Mouse (Mus musculus) left cerebral cortex, adult 11 months (tissue): ENCODE data around the gene Tmprss12.
"Not testable (repeated sequence)": the region's sequence is repeated elsewhere in the genome, so short reads cannot be mapped to it uniquely, and the experiment has no call there.

ENCODE experiments used
- DNase-seq: peaks from one replicate; pipeline ENCODE4 v3.0.0; 2022; ENCODE audit warnings: low spot score

Tmprss12 gene

DNA sequence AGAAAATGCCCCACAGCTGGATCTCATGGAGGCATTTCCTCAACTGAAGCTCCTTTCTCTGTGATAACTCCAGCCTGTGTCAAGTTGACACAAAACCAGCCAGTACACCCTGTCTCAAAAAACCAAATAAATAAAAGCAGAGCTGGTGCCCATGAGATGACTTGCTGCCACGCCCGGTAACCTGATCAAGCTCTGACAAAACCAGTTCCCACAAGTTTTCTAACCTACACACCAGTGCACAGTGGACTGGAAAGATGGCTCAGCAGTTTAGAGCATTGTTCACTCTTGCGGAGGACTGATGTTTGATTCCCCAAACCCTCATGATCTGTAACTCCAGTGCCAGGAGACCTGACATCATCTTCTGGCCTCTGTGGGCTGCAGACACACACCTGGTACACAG lies 44.6 kb downstream of the Tmprss12 start:
- no peak for DNase-seq

DNA sequence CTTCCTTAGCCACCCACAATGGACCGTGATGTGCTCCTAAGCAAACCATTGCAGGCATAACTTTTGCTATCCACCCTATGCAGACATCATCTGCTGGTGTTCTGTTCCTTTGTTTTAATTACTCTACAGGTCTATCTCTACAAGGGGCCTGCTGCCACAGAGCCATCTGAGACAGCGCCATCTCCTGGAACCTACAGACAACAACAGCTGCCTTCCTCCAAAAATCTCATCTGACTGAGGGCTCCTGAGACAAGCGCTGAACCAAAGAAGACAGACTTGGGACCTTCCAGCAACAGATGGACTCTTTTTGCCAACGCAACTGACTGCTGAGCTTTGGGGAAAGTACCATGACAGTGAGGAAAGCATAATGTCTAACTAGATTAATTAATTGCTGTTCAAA lies 47.5 kb downstream of the Tmprss12 start:
- not testable (repeated sequence) for DNase-seq

DNA sequence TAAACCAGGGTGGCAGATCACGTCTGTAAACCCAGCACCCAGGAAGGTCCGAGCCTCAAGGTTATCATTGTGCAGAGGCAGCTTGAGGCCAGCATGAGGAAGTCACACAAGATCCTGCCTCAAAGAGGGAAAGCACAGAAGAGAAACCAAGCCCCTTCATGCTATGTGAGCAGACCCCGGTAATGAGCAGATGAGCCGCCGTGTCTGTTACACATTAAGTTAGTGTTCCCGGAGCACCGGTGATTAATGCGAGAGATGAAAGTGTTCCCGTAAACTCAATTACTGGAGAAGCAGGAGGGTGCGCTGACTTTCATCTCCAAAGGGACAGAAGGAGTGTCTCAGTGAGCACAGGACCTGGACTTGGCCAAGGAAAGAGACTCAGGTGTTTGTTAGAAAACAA lies 48.7 kb downstream of the Tmprss12 start:
- not testable (repeated sequence) for DNase-seq

DNA sequence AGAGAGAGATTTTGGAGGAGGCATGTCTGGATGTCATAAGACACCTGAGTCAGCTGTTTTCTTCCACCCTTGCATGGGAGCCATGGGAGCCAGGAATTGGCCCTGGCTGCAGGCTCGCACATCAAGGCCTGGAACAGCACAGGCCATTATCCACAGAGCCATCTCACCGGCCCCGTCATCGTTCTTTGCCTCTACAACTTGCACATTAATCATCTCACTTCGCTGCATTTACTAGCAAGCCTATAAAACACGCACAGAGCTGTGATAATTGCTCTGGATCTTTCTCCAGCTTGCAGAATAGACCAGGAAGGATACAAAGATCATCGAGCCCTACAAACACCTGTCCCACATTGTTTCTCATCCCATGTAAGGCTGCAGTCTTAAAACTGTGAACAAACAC lies 50.1 kb downstream of the Tmprss12 start:
- no peak for DNase-seq

DNA sequence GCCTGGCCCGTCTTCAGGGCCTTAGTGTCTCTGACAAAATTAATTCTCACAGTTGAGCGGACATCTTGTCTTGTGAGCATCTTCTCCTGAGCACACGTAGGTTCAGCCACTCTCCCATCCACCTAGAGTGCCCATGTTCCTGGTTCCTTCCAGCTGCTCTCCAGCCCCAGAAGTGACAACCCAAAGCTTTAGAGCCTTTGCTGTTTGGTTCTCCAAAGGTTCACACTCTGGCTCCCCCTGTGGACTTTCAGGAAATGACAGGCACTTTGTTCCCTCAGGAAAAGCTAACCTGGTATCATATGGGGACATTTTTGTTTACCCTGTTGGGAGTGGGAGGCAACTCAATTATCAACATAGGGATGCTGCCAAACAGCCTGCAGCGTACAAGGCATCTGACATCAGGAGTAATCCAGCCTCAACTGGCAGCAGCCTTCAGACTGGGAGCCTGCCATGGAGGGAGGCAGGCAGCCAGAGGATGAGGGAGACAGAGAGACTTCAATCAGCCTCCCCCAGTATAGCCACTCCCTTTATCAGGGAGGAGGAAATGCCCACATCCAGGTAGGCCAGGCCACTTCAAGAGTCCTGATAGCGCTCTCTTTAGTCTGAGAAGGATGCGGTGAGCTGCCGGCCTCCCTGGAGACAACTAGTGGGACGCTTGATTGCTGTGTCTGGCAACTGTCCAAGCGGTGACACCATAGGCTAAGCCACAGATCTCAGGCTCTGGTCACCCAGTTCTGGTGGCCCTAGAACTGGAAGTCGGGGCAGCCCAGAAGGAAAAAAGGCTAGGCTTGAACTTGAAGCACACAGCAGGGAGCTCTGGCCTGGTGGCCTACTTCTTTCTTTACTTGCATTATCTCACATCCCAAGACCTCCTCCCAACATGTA lies 51.7 kb downstream of the Tmprss12 start:
- DNase-seq: not testable (repeated sequence)

DNA sequence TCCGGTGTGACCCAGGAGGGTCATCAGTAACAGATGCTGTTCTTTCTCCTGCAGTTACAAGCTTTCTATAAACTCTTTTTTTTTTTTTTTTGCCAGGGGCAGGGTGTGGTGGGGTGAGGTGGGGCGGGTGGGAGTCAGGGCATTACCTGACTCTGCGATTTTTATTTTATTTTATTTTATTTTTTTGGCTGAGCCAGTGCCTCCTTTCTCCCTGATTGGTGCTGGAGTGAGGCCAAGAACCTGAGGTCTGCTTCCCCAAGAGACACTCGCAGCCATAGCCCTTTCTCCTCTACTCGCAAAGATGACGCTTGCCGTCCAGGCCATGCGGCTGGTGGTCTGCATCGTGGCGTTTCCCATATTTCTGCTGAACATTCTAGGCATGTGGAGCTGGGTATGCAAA lies 54.0 kb downstream of the Tmprss12 start, which contains the start of gene Mettl7a3:
Gene Mettl7a3, plus strand, starts transcription at position 301 of the 400 bp plus-strand sequence.
- no peak for DNase-seq

DNA sequence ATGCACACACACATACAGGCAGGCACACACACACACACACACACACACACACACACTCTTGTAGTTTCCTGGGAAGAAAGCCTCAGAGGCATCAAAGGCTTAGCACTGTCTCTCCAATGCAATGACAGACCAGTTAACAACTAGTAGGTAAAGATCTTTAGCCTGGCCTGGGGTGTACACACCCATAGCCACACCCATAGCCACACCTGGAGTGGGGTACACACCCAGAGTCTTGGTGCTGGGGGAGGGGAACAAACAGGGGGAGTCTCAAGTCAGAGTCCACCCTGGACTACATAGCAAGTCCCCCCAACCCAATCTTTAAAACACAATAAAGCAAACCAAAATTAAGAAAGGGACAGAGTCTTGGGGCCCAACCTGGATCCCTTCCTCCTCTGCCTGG lies 56.7 kb downstream of the Tmprss12 start:
- not testable (repeated sequence) for DNase-seq

DNA sequence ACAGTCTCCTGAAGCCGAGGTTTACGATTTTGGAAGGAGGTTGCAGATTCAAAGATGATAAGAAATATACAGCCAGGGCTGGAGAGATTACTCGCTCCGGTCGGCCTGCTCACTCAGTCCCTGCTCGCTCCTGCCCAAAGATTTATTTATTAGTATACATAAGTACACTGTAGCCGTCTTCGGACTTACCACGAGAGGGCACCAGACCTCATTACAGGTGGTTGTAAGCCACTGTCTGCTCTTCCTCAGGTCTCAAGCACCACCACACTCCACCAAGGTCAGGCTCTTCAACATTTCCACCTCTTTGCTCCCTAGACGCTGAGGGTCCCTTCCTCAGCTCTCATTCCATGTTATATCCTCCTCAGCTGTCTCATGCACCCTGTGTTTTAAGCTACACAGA lies 57.2 kb downstream of the Tmprss12 start:
- DNase-seq: not testable (repeated sequence)

DNA sequence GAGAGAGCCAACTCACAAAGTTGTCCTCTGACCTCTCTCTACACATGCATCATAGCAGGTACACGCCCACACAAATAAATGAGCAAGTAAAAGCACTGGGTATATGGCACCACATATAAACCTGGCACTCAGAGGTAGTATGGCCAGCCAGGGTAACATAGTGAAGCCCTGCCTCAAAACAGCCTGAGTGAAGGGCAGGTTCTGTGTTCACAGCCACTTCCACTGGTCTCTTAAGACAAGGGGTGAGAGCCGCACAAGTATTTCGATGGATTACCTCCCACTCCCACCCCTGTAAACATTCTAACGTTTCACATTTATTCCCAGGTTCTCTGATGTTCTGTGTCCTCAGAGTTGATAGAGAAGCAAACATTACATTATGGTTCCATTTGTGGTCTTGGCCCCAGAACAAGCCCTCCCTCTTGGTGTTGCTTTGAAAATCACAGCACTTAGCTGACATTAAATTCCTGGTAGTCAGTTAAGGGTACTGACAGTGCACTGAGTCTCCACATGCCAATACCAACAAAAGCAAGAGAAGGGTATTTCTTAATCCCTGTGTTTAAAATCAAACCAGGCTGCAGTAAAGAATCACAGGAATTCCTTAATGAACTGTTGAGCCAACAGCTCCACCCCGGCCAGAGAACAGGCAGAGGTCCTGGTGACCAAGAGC lies 60.8 kb downstream of the Tmprss12 start:
- DNase-seq: not testable (repeated sequence)
